Mouse (Mus musculus) macrophage (primary cell): ENCODE results near the gene Fes. TPM values are rescaled to one million over a fixed set of nuclear protein-coding genes. Genes with fewer than 3 reads are reported as not detected.

ENCODE experiments used
- H3K27ac ChIP-seq: fragments of 350-480 bp; formaldehyde crosslinking; 2 replicates; pipeline ENCODE4 v1.9.0; 2021
- H3K36me3 ChIP-seq: fragments of 350-480 bp; formaldehyde crosslinking; 2 replicates; pipeline ENCODE4 v1.9.0; 2021; ENCODE audit errors: inconsistent target
- H3K4me3 ChIP-seq: fragments of 350-480 bp; formaldehyde crosslinking; 2 replicates; pipeline ENCODE4 v1.9.0; 2021; ENCODE audit errors: inconsistent target
- H3K79me2 ChIP-seq: fragments of 350-480 bp; formaldehyde crosslinking; 2 replicates; pipeline ENCODE4 v1.9.0; 2021; ENCODE audit errors: inconsistent target
- WGBS: methylation state at CpG from one replicate; pipeline ENCODE4 v1.1.7; 2026; ENCODE audit warnings: inconsistent platforms; ENCODE audit not compliant: missing documents; 5-methylcytosine and 5-hydroxymethylcytosine counted together
- polyA plus RNA-seq: library from polyadenylated mRNA; stranded (reverse); fragments of 250-400 nt; gene quantifications from 3 replicates; pipeline ENCODE4 v1.2.4, GENCODE M21; 2018; ENCODE audit warnings: inconsistent platforms

Fes gene
- polyA plus RNA-seq, 1 experiment from 2014 or later = 114 TPM

DNA sequence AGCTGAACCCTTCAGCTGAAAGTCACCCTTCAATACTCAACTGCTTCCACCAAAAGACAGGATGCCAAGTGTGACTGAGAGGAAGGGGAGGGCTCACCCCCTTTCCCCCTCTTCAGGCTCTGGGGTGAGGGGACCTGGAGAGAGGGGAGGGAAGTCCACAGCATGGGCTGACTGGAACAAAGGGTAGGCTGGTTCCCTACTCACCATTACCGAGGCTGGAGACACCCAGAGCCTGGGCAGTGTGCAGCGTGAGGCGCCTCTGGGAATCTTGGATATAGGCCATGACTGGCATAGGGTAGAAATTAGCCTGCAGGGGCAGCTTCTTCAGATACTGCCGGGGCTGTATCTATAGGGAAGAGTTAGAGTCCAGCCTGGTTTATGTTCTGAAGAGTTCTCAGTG, 29.7 kb downstream of the Fes start:
- Histone ChIP-seq H3K27ac (no peak overlapping the region), H3K79me2 (no peaks in the 10 kb centered on the region), H3K36me3 (peaks cover 82% of the 10 kb centered on the region), H3K4me3 (no peak overlapping the region)
- 91% methylated on average over 4 of the region's 4 CpGs for WGBS

DNA sequence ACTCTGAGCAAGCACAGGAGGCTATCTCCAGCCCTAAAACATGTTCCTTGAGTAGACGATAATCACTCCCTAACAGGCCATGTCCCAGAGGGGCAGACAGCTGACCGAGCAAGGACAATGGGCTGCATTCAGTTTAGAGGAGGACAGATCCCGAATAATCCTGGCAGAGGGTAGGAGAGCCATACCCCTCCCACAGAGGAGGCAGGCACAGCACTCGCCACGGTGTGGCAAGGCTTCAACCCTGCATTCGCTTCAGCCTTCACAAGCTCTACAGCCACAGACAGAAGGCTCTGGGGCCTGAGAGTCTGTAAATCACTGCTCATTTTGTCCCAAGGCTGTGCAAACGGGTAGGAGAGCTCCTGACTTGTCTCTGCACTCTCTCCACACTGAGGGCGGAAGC, 30.6 kb downstream of the Fes start:
- 89% methylated on average over 8 of the region's 8 CpGs for WGBS
- Histone ChIP-seq H3K36me3 (peaks cover 82% of the 10 kb centered on the region), H3K79me2 (no peaks in the 10 kb centered on the region), H3K27ac (no peak overlapping the region), H3K4me3 (no peak overlapping the region)

DNA sequence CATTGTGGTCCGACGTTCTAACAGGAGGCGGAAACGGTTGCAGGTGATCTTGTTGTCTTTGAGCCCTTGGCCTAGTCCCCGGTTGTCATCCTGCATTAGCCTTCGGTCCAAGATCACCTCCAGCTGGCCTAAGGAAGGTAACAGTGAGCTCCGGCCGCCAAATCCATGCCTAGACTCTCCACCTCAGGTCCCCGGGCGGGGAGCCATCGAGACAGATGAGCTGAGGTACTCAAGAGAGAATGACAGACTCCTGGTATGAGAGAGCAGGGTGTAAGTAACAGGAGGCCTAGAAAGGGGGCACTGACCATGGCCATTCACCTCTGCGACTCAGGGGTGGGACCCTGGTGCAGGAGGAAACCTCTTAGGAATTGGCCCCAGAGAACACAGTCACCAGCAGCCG, 31.4 kb downstream of the Fes start:
- Histone ChIP-seq H3K36me3 (peaks cover 78% of the 10 kb centered on the region), H3K4me3 (no peak overlapping the region), H3K27ac (no peak overlapping the region), H3K79me2 (no peaks in the 10 kb centered on the region)
- WGBS = 88% methylated on average over 13 of the region's 13 CpGs

DNA sequence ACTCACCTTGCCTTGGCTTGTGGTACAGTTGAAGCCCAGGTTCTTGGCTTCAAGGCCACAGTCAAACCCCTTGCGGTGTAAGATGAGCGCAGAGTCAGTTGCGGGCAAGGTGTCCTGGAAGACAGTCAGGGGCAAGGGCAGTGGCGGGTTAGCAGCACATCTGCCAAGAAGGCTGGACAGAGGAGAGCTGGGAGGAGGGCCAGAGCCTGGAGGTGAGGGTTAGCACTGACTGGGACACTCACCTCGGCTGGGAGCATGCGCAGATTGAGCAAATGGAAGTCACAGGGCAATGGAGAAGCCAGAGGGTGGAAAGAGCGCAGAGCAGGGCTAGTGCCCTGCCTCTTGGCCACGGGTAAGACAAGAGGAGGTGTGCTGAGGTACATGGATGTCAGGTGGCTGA, 34.8 kb downstream of the Fes start:
- Histone ChIP-seq H3K79me2 (no peaks in the 10 kb centered on the region), H3K27ac (no peak overlapping the region), H3K4me3 (no peak overlapping the region), H3K36me3 (peaks cover 59% of the 10 kb centered on the region)
- 97% methylated on average over 8 of the region's 8 CpGs for WGBS

DNA sequence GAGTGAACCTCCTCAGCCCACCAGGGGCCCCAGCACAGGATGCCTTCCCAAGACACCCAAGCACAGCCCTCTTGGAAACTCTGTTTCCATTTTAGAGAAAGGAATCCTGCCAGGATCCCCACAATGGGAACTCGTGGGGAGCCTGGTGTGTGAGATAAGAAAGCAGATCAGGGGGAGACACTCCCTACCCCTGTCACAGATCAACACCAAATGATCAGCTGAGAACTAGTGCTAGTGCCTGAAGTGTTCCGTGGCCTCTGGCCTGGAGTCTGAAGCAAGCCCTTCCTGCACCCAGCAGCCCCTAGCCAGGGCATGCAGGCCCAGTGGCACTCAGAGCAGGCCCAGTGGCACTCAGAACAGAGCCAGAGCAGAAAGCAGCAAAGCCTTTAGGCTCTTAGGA, 36.9 kb downstream of the Fes start:
- Histone ChIP-seq H3K79me2 (no peaks in the 10 kb centered on the region), H3K27ac (no peak overlapping the region), H3K36me3 (peaks cover 38% of the 10 kb centered on the region), H3K4me3 (no peak overlapping the region)
- WGBS = 71% methylated on average over 2 of the region's 2 CpGs

DNA sequence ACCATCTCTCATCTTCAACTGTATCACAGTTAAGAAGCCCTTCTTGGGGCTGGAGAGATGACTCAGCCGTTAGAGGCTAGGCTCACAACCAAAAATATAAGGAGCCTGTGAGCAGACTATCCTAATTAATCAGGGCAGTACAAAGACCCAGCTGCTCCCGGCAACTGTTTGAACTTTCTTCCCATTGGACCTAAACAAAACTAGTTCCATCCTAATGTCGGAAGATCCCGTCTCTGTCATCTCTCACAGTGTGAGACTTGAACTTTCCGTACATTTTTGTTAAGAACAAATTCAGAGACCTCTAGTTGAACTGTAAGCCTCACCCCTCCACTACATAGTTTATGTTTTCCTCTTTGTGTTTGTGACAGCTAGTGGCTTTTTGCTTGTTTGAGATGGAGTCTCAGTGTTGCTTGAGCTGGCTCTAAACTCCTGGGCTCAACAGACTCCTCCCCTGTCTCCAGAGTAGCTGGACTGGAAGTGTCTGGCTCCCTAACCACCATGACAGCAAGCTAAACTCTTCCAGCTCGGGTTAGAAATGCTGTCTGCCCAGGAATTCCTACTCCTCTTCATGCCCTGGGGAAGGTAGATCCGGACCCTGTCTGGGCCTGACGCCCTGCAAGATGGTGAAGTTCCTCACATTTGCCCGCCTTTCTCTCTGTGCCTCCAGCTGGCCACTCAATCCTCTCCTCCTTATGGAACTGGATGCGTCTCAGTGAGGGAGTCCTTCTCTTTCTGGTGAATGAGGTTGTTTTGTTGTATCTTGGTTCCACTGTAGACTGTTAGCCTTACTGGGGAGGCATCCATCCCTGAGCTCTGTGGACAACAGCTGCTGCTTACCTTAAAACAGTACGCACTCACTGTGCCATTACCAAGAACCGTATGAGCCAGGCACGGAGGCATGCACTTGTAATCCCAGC, 39.8 kb downstream of the Fes start:
- Histone ChIP-seq H3K36me3 (peaks cover 25% of the 10 kb centered on the region), H3K4me3 (no peak overlapping the region), H3K27ac (no peak overlapping the region), H3K79me2 (no peaks in the 10 kb centered on the region)
- WGBS = 94% methylated on average over 11 of the region's 13 CpGs

DNA sequence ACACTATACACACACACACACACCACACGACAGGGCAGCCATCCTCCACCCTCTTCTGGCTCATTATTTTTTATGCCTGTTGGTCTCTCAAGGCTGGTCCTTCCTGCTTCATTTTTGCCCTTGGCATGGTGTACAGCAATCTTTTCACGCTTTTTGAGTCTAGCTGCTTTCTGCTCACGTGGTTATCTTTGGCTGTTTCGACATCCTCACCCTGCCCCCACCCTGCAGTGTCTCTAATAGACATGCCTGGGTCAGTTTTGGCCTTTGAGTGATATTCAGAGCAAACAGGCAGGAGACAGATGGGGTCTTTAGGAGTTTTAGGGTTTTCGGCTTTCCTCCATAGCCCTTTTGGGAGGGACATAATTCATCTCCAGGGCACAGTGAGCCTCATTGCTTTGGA, 40.9 kb downstream of the Fes start:
- 55% methylated on average over 5 of the region's 5 CpGs for WGBS
- Histone ChIP-seq H3K4me3 (no peak overlapping the region), H3K79me2 (no peaks in the 10 kb centered on the region), H3K27ac (no peak overlapping the region), H3K36me3 (peaks cover 17% of the 10 kb centered on the region)

DNA sequence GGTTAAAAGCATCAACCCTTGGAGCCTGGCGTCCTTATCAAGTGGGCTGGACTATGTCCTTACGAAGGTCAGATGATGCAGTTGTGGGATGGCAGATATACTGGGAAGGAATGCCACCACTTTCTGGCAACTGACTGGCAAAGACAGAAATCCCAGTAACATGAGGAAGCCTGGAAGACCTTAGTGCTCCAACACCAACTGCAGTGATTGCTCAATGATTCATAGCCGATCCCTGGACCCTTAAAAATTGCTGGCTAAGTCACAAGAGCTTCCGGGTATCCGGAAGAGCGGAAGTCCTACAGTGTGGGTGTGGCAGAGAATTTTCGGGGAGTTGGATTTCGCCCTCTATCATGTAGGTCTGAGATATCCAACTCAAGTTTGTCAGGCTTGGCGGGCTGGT, 41.6 kb downstream of the Fes start:
- Histone ChIP-seq H3K36me3 (peaks cover 12% of the 10 kb centered on the region), H3K27ac (no peak overlapping the region), H3K79me2 (no peaks in the 10 kb centered on the region), H3K4me3 (no peak overlapping the region)
- 96% methylated on average over 9 of the region's 9 CpGs for WGBS

DNA sequence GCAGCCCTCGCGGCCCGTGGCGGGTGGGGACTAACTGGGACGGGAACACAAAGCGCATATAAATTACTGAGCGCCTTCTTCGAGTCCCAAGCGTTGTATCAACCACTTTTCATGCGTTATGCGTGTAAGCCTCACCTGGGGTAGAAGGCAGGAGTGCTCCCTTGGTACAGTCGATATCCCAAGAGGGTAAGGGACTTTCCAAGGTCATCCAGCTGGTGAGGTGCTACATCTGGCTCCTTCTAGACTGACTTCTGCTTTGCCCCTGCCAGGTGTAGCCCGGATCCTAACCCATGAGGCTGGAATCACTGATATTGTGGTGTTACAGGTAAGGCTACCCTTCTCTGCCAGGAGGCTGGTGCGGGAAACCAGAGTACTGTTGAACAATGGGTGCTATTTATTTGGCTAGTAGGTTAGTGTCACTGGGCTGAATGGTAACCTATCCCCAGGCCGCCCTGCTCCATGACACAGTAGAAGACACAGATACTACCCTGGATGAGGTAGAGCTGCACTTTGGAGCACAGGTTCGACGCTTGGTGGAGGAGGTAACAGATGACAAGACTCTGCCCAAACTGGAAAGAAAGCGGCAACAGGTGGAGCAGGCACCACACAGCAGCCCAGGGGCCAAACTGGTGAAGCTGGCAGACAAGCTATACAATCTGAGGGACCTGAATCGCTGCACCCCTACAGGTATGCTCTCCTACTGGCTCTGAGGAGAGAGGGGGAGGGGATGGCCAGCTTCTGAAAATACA, 44.3 kb downstream of the Fes start:
- H3K36me3 ChIP-seq = no peaks in the 10 kb centered on the region
- H3K27ac ChIP-seq = peak overlapping the region; percentile 27; the same call in 1 of the 2 replicates
- WGBS = 24% methylated on average over 18 of the region's 19 CpGs
- H3K79me2 ChIP-seq = no peaks in the 10 kb centered on the region
- H3K4me3 ChIP-seq = peak overlapping the region; percentile 45

DNA sequence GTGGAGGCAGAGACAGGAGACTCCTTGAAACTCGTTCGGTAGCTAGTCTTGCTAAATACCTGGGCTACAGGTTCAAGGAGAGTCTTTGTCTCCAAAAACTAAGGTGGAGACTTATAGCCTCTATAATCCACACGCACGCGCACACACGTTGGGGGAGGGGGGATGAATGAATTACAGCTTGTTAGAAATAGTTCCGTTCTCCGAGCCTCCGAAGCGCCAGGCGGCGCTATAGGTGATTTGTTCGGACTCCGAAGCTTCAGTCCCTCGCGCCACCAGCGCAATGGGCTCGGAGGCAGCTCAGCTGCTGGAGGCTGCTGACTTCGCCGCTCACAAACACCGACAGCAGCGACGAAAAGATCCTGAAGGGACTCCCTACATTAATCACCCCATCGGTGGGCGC, 44.9 kb downstream of the Fes start, which contains the start of gene Hddc3:
Gene Hddc3, plus strand, starts transcription at position 247 of the 400 bp plus-strand sequence.
- H3K27ac ChIP-seq = peak within 1 kb of the TSS; percentile 27; the same call in 1 of the 2 replicates
- WGBS = under 1% methylated on average over 25 of the region's 25 CpGs
- H3K79me2 ChIP-seq = no peaks in the 10 kb centered on the region
- H3K36me3 ChIP-seq = no peaks in the 10 kb centered on the region
- peak within 1 kb of the TSS; percentile 45 for H3K4me3 ChIP-seq

DNA sequence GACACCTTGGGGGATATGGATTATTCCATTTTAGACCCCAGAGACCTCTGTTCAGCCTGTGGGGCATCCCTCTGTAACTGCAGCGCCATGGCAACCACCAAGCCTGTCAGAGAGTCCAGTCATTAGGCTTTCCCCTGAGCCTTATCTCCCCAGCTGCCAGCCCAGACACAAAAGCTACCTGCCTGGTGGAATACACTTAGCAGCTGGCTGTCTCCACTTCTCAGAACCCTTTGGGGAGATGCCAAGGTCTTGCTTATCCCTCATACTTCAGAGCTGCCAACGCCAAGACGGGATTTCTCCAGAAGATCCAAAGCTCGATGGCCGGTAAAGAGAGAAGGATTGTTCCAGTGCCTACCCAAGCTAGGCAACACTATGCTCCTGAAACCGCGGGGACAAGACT, 46.0 kb downstream of the Fes start:
- Histone ChIP-seq H3K4me3 (no peak overlapping the region), H3K79me2 (no peaks in the 10 kb centered on the region), H3K27ac (no peak overlapping the region), H3K36me3 (peaks cover 4% of the 10 kb centered on the region)
- 88% methylated on average over 7 of the region's 7 CpGs for WGBS

DNA sequence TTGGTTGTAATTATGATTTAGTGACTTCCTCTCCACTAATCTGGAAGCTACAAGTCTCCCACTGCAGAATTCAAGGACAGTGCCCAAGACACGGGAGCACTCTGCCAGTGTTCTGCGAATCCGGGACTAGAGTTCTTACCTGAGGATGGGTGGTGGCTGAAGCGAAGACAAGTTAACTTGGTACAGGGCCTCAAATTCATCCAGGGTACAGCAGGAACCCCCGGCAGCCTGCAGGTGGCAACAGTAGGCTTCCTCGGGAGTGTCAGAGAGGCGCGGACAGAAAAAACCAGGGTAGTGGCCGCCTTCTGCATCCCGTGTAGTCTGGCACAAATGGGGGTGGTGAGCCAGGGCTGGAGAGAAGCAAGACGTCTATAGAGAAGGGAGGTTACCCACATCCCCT, 47.0 kb downstream of the Fes start, which contains the start of gene Unc45a:
Gene Unc45a, minus strand, starts transcription at position 213 of the 400 bp plus-strand sequence.
- 3% methylated on average over 11 of the region's 11 CpGs for WGBS
- Histone ChIP-seq H3K27ac (peak within 1 kb of the TSS; percentile 38), H3K4me3 (peak within 1 kb of the TSS; percentile 55), H3K79me2 (no peaks in the 10 kb centered on the region), H3K36me3 (peaks cover 14% of the 10 kb centered on the region)

DNA sequence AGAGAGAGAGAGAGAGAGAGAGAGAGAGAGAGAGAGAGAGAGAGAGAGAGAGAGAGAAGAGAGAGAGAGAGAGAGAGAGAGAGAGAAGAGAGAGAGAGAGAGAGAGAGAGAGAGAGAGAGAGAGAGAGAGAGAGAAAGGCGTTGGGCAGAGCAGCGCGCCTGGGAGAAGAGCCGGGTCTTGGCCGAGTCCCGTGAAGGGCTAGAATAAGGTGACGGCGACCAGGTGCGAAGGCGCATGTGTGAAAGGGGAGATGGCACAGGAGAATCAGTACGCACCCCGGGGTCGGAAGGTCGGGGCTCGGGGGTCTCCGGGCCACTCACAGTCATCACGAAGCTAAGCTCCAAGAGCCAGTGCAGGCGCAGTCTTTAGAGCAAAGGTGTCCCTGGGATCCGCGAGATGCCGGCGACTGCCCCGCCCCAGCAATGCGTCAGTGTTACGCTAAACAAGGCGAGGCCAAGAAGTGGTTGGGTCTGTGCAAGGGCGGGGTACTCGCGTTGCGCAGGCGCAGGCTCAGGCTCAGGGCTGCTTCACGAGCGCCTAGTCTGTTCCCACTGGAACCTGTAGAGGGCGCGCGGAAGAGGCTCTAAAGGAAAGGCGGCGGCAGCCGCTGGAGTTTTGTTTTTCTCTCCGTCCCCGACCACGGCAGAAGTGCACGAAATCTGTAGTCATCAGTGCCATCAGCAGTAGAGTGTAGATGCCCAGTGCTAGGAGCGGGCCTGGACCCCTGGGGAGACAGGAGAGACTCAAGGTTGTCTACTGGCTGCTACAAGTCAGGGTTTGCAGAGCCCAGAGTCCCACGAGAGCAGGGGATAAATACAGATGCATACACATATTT, 47.7 kb downstream of the Fes start:
- WGBS = under 1% methylated on average over 44 of the region's 45 CpGs
- Histone ChIP-seq H3K36me3 (peaks cover 22% of the 10 kb centered on the region), H3K27ac (peak overlapping the region; percentile 38), H3K79me2 (no peaks in the 10 kb centered on the region), H3K4me3 (peak overlapping the region; percentile 55)

DNA sequence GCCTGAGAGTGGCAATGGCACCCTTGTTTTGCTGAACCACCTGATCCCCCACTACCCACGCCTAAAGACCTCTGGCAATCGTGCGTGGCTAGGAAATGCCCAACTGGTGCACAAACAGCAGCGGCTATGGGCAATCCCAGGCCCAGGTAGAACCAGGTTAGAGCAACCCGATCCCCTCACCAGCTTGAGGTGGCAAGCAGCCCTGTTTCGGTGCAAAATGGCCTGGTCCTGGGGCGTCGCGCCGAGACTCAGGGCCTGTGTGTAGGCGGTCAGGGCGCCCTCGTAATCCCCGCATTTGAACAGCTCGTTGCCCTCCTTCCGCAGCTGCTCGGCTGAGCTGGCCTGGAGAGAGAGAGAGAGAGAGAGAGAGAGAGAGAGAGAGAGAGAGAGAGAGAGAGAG, 48.4 kb downstream of the Fes start:
- Histone ChIP-seq H3K27ac (no peak overlapping the region), H3K4me3 (peak overlapping the region; percentile 19; the same call in 1 of the 2 replicates), H3K36me3 (peaks cover 28% of the 10 kb centered on the region), H3K79me2 (no peaks in the 10 kb centered on the region)
- WGBS = 24% methylated on average over 12 of the region's 17 CpGs
